Mouse (Mus musculus) heart, embryonic 11.5 days (tissue): Measurements from ENCODE around the gene Slco2a1. TPM values are rescaled to one million over a fixed set of nuclear protein-coding genes. Genes with fewer than 3 reads are reported as not detected.

Experiments
- ATAC-seq: fragments of 200-750 bp; cut with Nextera tagmentation; replicated peaks from 2 replicates; pipeline ENCODE4 v1.8.0; 2017; ENCODE audit warnings: moderate library complexity; ENCODE audit not compliant: insufficient number of reproducible peaks, low FRiP score, low TSS enrichment
- H3K27ac ChIP-seq: fragments of 300-500 bp; sonication (generic); 2 replicates; pipeline ENCODE4 v1.5.1; 2014; ENCODE audit warnings: mild to moderate bottlenecking, low read depth, low read length
- H3K27me3 ChIP-seq: fragments of 300-500 bp; sonication (generic); 2 replicates; pipeline ENCODE4 v1.6.1; 2014; ENCODE audit warnings: mild to moderate bottlenecking, low read length, mixed read lengths; ENCODE audit not compliant: control insufficient read depth, insufficient read depth
- H3K36me3 ChIP-seq: fragments of 300-500 bp; sonication (generic); 2 replicates; pipeline ENCODE4 v1.6.1; 2014; ENCODE audit warnings: mild to moderate bottlenecking, low read length, moderate library complexity, mixed read lengths; ENCODE audit not compliant: control insufficient read depth, insufficient read depth
- H3K4me1 ChIP-seq: fragments of 300-500 bp; sonication (generic); 2 replicates; pipeline ENCODE4 v1.6.1; 2014; ENCODE audit warnings: low read length; ENCODE audit not compliant: control insufficient read depth, insufficient read depth
- H3K4me2 ChIP-seq: fragments of 300-500 bp; sonication (generic); 2 replicates; pipeline ENCODE4 v1.6.1; 2014; ENCODE audit warnings: mild to moderate bottlenecking, moderate library complexity
- H3K4me3 ChIP-seq: fragments of 300-500 bp; sonication (generic); 2 replicates; pipeline ENCODE4 v1.5.1; 2014; ENCODE audit warnings: low read depth, low read length
- H3K9ac ChIP-seq: fragments of 300-500 bp; sonication (generic); 2 replicates; pipeline ENCODE4 v1.6.1; 2014; ENCODE audit warnings: mild to moderate bottlenecking, low read depth, low read length, moderate library complexity
- H3K9me3 ChIP-seq: fragments of 300-500 bp; sonication (generic); replicated peaks from 2 replicates; pipeline ENCODE4 v1.6.1; 2016; ENCODE audit warnings: low read length; ENCODE audit not compliant: control insufficient read depth
- WGBS: fragments of 180-500 bp; shearing (Covaris S2); extraction: QIAGEN DNeasy Blood & Tissue Kit; methylation state at CpG from one replicate; pipeline ENCODE4 v1.1.7; 2014; ENCODE audit not compliant: insufficient replicate concordance; 5-methylcytosine and 5-hydroxymethylcytosine counted together
- polyA plus RNA-seq: library from polyadenylated mRNA; unstranded; fragments of >200 nt; fragmentation: Nextera tagmentation; extraction: Ambion mirVana; gene quantifications from 2 replicates; pipeline ENCODE4 v1.2.1, GENCODE M21; 2014

The Slco2a1 gene
- polyA plus RNA-seq = 4.4 and 5.3 TPM in 2 replicates

DNA sequence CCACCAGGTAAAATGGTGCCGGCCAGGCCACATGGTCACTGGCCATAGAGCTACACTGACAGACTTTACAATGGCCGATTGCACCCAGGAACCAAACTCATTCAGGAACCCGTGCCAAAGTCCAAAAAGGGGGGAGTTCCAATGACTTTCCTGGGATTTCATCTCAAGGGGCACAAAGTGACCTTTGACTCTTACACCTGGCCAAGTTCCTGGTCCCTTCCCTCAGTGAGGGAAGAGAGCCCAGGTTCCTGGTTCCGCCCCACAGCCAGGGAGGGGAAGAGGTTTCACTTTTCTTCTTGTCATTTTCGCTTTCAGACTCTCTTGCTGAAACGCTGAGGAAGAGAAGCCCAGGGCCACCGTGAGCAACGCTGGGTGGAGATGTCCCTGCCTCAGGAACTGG, at the start of gene Slco2a1:
Gene Slco2a1 (plus strand): TSS at position 251 of the 400 bp plus-strand sequence.
- H3K27ac ChIP-seq = no peak within 1 kb of the TSS
- H3K36me3 ChIP-seq = no peaks in the 10 kb centered on the region
- no peak within 1 kb of the TSS for H3K4me3 ChIP-seq
- WGBS = 79% methylated on average over 8 of the region's 8 CpGs
- no peak within 1 kb of the TSS for H3K9ac ChIP-seq
- ATAC-seq = no peak
- no peaks in the 10 kb centered on the region for H3K27me3 ChIP-seq
- no peak within 1 kb of the TSS for H3K4me2 ChIP-seq
- no peaks in the 10 kb centered on the region for H3K9me3 ChIP-seq
- H3K4me1 ChIP-seq = peaks cover 24% of the 10 kb centered on the region

DNA sequence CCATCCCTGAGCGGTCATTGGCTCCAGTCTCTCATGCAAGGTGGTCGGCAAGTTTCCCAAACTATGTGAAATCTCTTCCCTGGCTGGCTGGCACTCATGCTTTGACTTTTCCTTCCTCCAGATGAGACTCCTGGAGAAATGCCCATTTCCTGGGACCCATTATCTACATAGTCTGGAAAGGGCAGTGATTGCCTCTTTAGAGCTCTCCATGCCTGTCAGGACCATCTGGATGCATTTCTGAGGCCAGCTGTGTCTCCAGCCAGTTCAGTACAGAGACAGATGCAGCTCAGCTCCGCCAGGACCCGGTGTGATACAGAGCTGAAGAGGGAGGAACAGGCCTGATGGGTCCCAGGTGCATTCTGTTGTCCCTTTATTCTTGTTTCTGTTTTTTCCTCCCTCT, 46.3 kb upstream of the Slco2a1 start:
- WGBS = 78% methylated on average over 4 of the region's 4 CpGs
- no peaks in the 10 kb centered on the region for H3K27me3 ChIP-seq
- no peak overlapping the region for H3K27ac ChIP-seq
- no peak overlapping the region for H3K9ac ChIP-seq
- H3K4me2 ChIP-seq = no peak overlapping the region
- H3K4me3 ChIP-seq = no peak overlapping the region
- no peaks in the 10 kb centered on the region for H3K9me3 ChIP-seq
- H3K4me1 ChIP-seq = no peaks in the 10 kb centered on the region
- H3K36me3 ChIP-seq = no peaks in the 10 kb centered on the region
- no peak for ATAC-seq

DNA sequence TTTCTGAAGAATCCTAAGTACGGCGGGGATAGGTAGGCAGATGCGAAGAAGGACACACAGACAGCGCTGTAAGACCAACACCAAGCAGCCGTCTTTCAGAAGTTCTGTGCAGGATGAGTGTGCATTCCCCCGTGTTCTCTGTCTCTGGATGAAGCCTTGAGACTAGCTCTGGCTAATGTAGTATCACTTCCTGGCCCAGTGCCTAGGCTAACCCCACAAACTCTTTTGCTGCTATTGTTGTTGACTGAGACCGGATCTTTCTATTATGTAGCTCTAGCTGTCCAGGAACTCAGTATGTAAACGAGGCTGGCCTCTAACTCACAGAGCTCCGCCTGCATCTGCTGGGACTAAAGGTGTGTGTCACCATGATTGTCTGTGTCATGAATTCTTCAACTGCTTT, 43.6 kb upstream of the Slco2a1 start:
- H3K4me1 ChIP-seq = no peaks in the 10 kb centered on the region
- H3K9me3 ChIP-seq = no peaks in the 10 kb centered on the region
- H3K36me3 ChIP-seq = no peaks in the 10 kb centered on the region
- no peak for ATAC-seq
- no peaks in the 10 kb centered on the region for H3K27me3 ChIP-seq
- H3K4me2 ChIP-seq = no peak overlapping the region
- no peak overlapping the region for H3K9ac ChIP-seq
- no peak overlapping the region for H3K4me3 ChIP-seq
- 83% methylated on average over 9 of the region's 9 CpGs for WGBS
- H3K27ac ChIP-seq = no peak overlapping the region

DNA sequence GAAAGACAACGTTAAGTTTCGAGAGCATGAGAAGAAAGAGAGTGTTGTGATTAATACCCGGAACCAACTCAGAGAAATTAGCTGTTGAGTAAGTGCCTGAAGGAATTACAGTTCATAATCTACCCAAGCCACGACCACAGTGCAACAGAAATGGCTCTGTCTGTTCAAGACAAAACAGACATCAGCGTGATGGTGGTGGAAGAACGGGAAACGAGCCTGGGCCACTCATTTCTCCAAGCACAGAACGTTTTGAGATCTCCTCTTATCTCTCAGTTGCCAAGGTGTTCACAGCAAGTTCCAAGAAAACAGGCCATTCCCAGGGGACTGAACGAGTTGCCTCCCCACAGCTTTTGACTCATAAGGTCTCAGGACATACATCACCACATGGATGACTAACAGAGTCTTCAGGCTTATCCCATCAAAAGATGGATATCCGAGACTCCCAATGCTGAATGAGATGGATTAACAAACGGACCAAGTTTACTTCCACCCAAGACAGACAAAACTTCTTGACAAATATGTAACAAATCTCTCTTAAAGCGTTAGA, 42.0 kb upstream of the Slco2a1 start:
- Histone ChIP-seq H3K36me3 (no peaks in the 10 kb centered on the region), H3K27ac (no peak overlapping the region), H3K4me1 (no peaks in the 10 kb centered on the region), H3K4me3 (no peak overlapping the region), H3K4me2 (no peak overlapping the region), H3K9me3 (no peaks in the 10 kb centered on the region), H3K9ac (no peak overlapping the region), H3K27me3 (no peaks in the 10 kb centered on the region)
- no peak for ATAC-seq
- WGBS = 62% methylated on average over 12 of the region's 12 CpGs

DNA sequence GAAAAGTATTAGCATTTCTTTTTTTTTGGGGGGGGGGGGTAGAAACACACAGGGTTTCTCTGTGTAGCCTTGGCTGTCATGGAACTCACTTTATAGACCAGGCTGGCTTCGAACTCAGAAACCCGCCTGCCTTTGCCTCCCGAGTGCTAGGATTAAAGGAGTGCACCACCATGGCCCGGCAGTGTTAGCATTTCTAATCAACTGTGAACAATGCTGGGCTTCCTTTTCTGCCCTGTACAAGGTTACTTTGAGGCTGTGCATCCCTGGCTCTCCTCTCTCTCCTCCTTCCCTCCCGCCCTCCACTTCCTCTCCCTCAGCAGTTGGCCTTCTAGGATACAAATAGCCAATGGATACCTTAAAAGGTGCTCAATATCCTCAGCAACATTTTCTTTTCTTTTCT, 39.8 kb upstream of the Slco2a1 start:
- no peak overlapping the region for H3K9ac ChIP-seq
- no peaks in the 10 kb centered on the region for H3K9me3 ChIP-seq
- no peaks in the 10 kb centered on the region for H3K4me1 ChIP-seq
- no peaks in the 10 kb centered on the region for H3K36me3 ChIP-seq
- WGBS = 70% methylated on average over 5 of the region's 5 CpGs
- H3K4me2 ChIP-seq = no peak overlapping the region
- H3K27me3 ChIP-seq = no peaks in the 10 kb centered on the region
- no peak overlapping the region for H3K4me3 ChIP-seq
- H3K27ac ChIP-seq = no peak overlapping the region
- no peak for ATAC-seq

DNA sequence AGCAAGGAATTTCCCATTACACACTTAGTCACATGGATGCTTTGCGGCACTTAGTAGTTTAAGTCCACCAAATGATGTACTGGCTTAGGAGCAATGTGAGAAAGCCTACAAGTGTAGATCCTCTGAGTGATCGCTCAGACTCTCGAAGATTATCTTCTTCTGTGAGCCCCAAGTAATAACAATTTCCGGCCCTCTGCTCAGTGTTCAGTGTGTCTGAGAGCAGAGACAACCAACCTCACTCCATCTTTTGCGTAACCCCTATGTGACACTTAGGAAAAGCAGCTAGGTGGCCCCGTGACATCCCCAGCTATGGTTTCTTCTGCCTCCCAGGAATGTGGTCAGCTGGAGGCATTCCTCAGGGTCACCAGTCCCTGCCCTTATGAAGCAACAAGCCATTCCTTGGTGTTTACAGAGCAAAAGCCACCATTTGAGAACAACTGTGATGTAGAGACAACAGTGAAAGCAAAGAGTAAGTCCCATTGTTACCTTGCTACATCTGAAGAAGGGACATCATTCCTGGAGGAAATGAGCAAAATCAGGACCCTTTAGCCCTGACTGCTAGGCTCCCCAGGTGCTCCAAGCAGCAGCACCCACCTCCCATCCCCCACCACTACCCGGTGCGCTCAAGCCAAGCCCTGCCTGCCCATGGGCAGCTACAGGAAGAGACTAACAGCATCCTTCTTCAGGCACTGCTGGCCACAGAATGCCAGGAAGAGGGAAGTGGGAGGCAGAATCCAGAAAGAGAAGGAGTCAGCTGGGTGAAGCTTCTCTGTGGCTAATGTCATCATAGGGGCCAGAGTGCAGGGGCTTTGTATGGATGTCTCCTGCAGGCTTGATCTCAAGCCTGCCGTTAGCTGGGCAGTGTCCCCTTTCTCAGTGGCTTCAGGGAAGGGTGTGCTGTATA, 37.2 kb upstream of the Slco2a1 start:
- no peak overlapping the region for H3K4me2 ChIP-seq
- no peak for ATAC-seq
- H3K9ac ChIP-seq = no peak overlapping the region
- WGBS = 81% methylated on average over 9 of the region's 9 CpGs
- no peaks in the 10 kb centered on the region for H3K9me3 ChIP-seq
- H3K4me3 ChIP-seq = no peak overlapping the region
- no peak overlapping the region for H3K27ac ChIP-seq
- no peaks in the 10 kb centered on the region for H3K27me3 ChIP-seq
- H3K36me3 ChIP-seq = no peaks in the 10 kb centered on the region
- H3K4me1 ChIP-seq = no peaks in the 10 kb centered on the region

DNA sequence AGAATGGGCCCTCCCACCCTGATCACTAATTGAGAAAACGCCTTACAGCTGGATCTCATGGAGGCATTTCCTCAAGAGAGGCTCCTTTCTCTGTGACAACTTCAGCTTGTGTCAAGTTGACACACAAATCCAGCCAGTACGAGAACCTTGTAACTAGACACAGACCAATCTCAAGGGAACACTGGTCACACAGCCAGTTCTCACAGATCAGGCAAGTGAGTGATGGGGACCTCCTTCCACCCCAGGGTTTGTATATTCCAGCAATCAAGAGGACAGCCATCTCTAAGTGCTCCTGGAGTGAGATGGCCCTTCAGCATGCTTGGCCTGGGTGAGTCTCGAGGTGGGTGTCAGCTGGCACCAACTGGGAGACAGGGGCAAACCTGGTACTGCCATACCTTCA, 32.6 kb upstream of the Slco2a1 start:
- WGBS = 74% methylated on average over 3 of the region's 3 CpGs
- Histone ChIP-seq H3K9me3 (no peaks in the 10 kb centered on the region), H3K4me1 (no peaks in the 10 kb centered on the region), H3K27me3 (no peaks in the 10 kb centered on the region), H3K4me3 (no peak overlapping the region), H3K36me3 (no peaks in the 10 kb centered on the region), H3K4me2 (no peak overlapping the region), H3K27ac (no peak overlapping the region), H3K9ac (no peak overlapping the region)
- no peak for ATAC-seq

DNA sequence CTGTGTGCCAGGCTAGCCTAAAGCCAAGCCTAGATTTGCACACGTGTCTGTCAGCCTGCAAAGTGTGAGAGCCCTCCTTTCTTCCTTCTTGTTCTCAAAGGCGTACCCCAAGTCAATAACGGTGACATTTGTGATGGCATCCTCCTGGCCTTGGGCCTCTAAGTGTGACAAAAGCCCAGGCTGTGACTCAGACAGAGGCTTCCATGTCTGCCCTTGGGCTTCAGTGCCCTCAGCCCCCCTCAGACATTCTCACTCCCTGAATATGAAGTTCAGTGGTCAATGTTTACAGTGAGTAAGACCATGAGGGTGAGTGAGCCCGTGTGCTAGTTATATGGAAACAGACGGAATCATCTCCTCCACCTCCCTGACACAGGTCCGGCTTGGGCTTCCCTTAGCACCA, 29.8 kb upstream of the Slco2a1 start:
- no peak overlapping the region for H3K4me3 ChIP-seq
- no peaks in the 10 kb centered on the region for H3K27me3 ChIP-seq
- H3K36me3 ChIP-seq = no peaks in the 10 kb centered on the region
- no peaks in the 10 kb centered on the region for H3K9me3 ChIP-seq
- no peak overlapping the region for H3K9ac ChIP-seq
- ATAC-seq = no peak
- H3K27ac ChIP-seq = no peak overlapping the region
- H3K4me2 ChIP-seq = no peak overlapping the region
- 71% methylated on average over 6 of the region's 6 CpGs for WGBS
- peaks cover 6% of the 10 kb centered on the region for H3K4me1 ChIP-seq
